Mouse (Mus musculus) intestine, embryonic 14.5 days (tissue): ENCODE data around the gene Olfr476. TPM values are rescaled to one million over a fixed set of nuclear protein-coding genes. Genes with fewer than 3 reads are reported as not detected.
"Not testable (repeated sequence)": the region's sequence is repeated elsewhere in the genome, so short reads cannot be mapped to it uniquely, and the experiment has no call there.

ENCODE experiments used
- ATAC-seq: fragments of 200-750 bp; cut with Nextera tagmentation; replicated peaks from 2 replicates; pipeline ENCODE4 v1.8.0; 2017; ENCODE audit warnings: low read depth, moderate number of reproducible peaks, moderate TSS enrichment, moderate library complexity; ENCODE audit not compliant: low FRiP score, low TSS enrichment
- DNase-seq: peaks from one replicate; pipeline ENCODE4 v3.0.0-alpha.2; 2018; ENCODE audit warnings: low spot score
- H3K27ac ChIP-seq: fragments of 300-500 bp; sonication (generic); 2 replicates; pipeline ENCODE4 v1.5.1; 2014; ENCODE audit warnings: low read depth, mild to moderate bottlenecking, control low read depth
- H3K27me3 ChIP-seq: fragments of 300-500 bp; sonication (generic); replicated peaks from 2 replicates; pipeline ENCODE4 v1.6.1; 2014; ENCODE audit warnings: low read length, control low read depth; ENCODE audit not compliant: control insufficient read depth, insufficient read depth
- H3K36me3 ChIP-seq: fragments of 300-500 bp; sonication (generic); 2 replicates; pipeline ENCODE4 v1.6.1; 2014; ENCODE audit warnings: low read length, control low read depth; ENCODE audit not compliant: control insufficient read depth, insufficient read depth
- H3K4me1 ChIP-seq: fragments of 300-500 bp; sonication (generic); replicated peaks from 2 replicates; pipeline ENCODE4 v1.6.1; 2014; ENCODE audit warnings: low read length, control low read depth, mixed read lengths; ENCODE audit not compliant: control insufficient read depth, insufficient read depth
- H3K4me2 ChIP-seq: fragments of 300-500 bp; sonication (generic); 2 replicates; pipeline ENCODE4 v1.6.1; 2014; ENCODE audit warnings: low read length
- H3K4me3 ChIP-seq: fragments of 300-500 bp; sonication (generic); 2 replicates; pipeline ENCODE4 v1.5.1; 2014; ENCODE audit warnings: low read depth, low read length, control low read depth, mixed read lengths
- H3K9ac ChIP-seq: fragments of 300-500 bp; sonication (generic); 2 replicates; pipeline ENCODE4 v1.6.1; 2014; ENCODE audit warnings: mild to moderate bottlenecking, low read length
- H3K9me3 ChIP-seq: fragments of 300-500 bp; sonication (generic); 2 replicates; pipeline ENCODE4 v1.6.1; 2016; ENCODE audit warnings: low read length, control low read depth; ENCODE audit not compliant: control insufficient read depth
- WGBS: fragments of 180-500 bp; shearing (Covaris S2); extraction: QIAGEN DNeasy Blood & Tissue Kit; methylation state at CpG from one replicate; pipeline ENCODE4 v1.1.7; 2014; 5-methylcytosine and 5-hydroxymethylcytosine counted together
- polyA plus RNA-seq: library from polyadenylated mRNA; unstranded; fragments of >200 nt; fragmentation: Nextera tagmentation; extraction: Ambion mirVana; gene quantifications from 2 replicates; pipeline ENCODE4 v1.2.1, GENCODE M21; 2014

The Olfr476 gene
- polyA plus RNA-seq = not detected in 2 replicates

- H3K9ac ChIP-seq = no peak within 1 kb of the TSS
- 55% methylated on average over 1 of the region's 1 CpGs for WGBS
- H3K4me1 ChIP-seq = no peaks in the 10 kb centered on the region
- no peaks in the 10 kb centered on the region for H3K9me3 ChIP-seq
- ATAC-seq (no peak), DNase-seq (no peak)
- H3K4me2 ChIP-seq = no peak within 1 kb of the TSS
- H3K27ac ChIP-seq = no peak within 1 kb of the TSS
- H3K27me3 ChIP-seq = no peaks in the 10 kb centered on the region
- no peak within 1 kb of the TSS for H3K4me3 ChIP-seq
- no peaks in the 10 kb centered on the region for H3K36me3 ChIP-seq
Measured at GRCm38 (mm10) chr7:107964503-107964902, at the start of gene Olfr476. Gene Olfr476, plus strand, starts transcription at chr7:107964803.

GRCm38 (mm10) chr7:107930146-107930545 lies 34.5 kb upstream of the Olfr476 start, which contains the start of gene Olfr473:
Gene Olfr473, plus strand, starts transcription at chr7:107930446.
- no peak within 1 kb of the TSS for H3K27ac ChIP-seq
- H3K9ac ChIP-seq = no peak within 1 kb of the TSS

GRCm38 (mm10) chr7:107952539-107952938 lies 12.1 kb upstream of the Olfr476 start:
- ATAC-seq, H3K4me3 ChIP-seq, H3K4me1 ChIP-seq, H3K4me2 ChIP-seq, H3K9me3 ChIP-seq, H3K36me3 ChIP-seq, H3K27ac ChIP-seq, DNase-seq, H3K9ac ChIP-seq, H3K27me3 ChIP-seq: not testable (repeated sequence)
- 91% methylated on average over 12 of the region's 12 CpGs for WGBS

More at GRCm38 (mm10) chr7:107930146-107930545, 34.5 kb upstream of the Olfr476 start, which contains the start of gene Olfr473:
- ATAC-seq (no peak), DNase-seq (no peak)
- Histone ChIP-seq H3K36me3 (no peaks in the 10 kb centered on the region), H3K4me2 (no peak within 1 kb of the TSS), H3K9me3 (no peaks in the 10 kb centered on the region), H3K4me3 (no peak within 1 kb of the TSS), H3K27me3 (no peaks in the 10 kb centered on the region), H3K4me1 (no peaks in the 10 kb centered on the region)
- 89% methylated on average over 1 of the region's 1 CpGs for WGBS

GRCm38 (mm10) chr7:107954343-107954742 lies 10.3 kb upstream of the Olfr476 start, which contains the start of gene Olfr474:
Gene Olfr474, plus strand, starts transcription at chr7:107954643.
- WGBS = 94% methylated on average over 1 of the region's 1 CpGs
- H3K9ac ChIP-seq = no peak within 1 kb of the TSS
- no peak within 1 kb of the TSS for H3K27ac ChIP-seq
- ATAC-seq (no peak), DNase-seq (no peak)
- no peaks in the 10 kb centered on the region for H3K9me3 ChIP-seq
- H3K4me2 ChIP-seq = no peak within 1 kb of the TSS
- H3K27me3 ChIP-seq = no peaks in the 10 kb centered on the region
- no peaks in the 10 kb centered on the region for H3K36me3 ChIP-seq
- H3K4me3 ChIP-seq = no peak within 1 kb of the TSS
- no peaks in the 10 kb centered on the region for H3K4me1 ChIP-seq

GRCm38 (mm10) chr7:107986393-107986792 lies 21.8 kb downstream of the Olfr476 start, which contains the start of gene Olfr477:
Gene Olfr477, plus strand, starts transcription at chr7:107986693.
- Histone ChIP-seq H3K27ac (no peak within 1 kb of the TSS), H3K4me3 (no peak within 1 kb of the TSS), H3K27me3 (no peaks in the 10 kb centered on the region), H3K9ac (no peak within 1 kb of the TSS), H3K9me3 (no peaks in the 10 kb centered on the region), H3K4me2 (no peak within 1 kb of the TSS), H3K36me3 (no peaks in the 10 kb centered on the region), H3K4me1 (no peaks in the 10 kb centered on the region)
- DNase-seq (no peak), ATAC-seq (no peak)
- WGBS = 74% methylated on average over 2 of the region's 2 CpGs

GRCm38 (mm10) chr7:108014256-108014655 lies 49.7 kb downstream of the Olfr476 start:
- not testable (repeated sequence) for H3K36me3 ChIP-seq, H3K9ac ChIP-seq, H3K9me3 ChIP-seq, H3K4me1 ChIP-seq, H3K4me2 ChIP-seq, ATAC-seq, H3K27me3 ChIP-seq, DNase-seq, H3K27ac ChIP-seq, H3K4me3 ChIP-seq

Other genes starting within 250 kb of the Olfr476 start
- 0.31 and 0.40 TPM in 2 replicates for gene Cyb5r2, start 206.8 kb upstream of the Olfr476 start, polyA plus RNA-seq
- gene Ovch2, start 163.6 kb upstream of the Olfr476 start, polyA plus RNA-seq = not detected in 2 replicates
- gene Olfr467, start 152.5 kb upstream of the Olfr476 start, polyA plus RNA-seq = not detected in 2 replicates
- gene Olfr469, start 139.3 kb upstream of the Olfr476 start, polyA plus RNA-seq = not detected in 2 replicates
- gene Olfr470, start 117.3 kb upstream of the Olfr476 start, polyA plus RNA-seq = not detected in 2 replicates
- not detected in 2 replicates for gene Olfr472, start 66.9 kb upstream of the Olfr476 start, polyA plus RNA-seq
- gene Olfr473, start 34.4 kb upstream of the Olfr476 start, polyA plus RNA-seq = not detected in 2 replicates
- not detected in 2 replicates for gene Olfr474, start 10.2 kb upstream of the Olfr476 start, polyA plus RNA-seq
- not detected in 2 replicates for gene Olfr477, start 21.9 kb downstream of the Olfr476 start, polyA plus RNA-seq
- not detected in 2 replicates for gene Olfr478, start 69.2 kb downstream of the Olfr476 start, polyA plus RNA-seq
- not detected in 2 replicates for gene Olfr479, start 85.9 kb downstream of the Olfr476 start, polyA plus RNA-seq
- gene Olfr480, start 102.5 kb downstream of the Olfr476 start, polyA plus RNA-seq = not detected in 2 replicates
- not detected in 2 replicates for gene Olfr481, start 115.1 kb downstream of the Olfr476 start, polyA plus RNA-seq
- not detected in 2 replicates for gene Olfr482, start 132.8 kb downstream of the Olfr476 start, polyA plus RNA-seq
- gene Olfr483, start 136.0 kb downstream of the Olfr476 start, polyA plus RNA-seq = not detected in 2 replicates
- not detected in 2 replicates for gene Olfr484, start 162.6 kb downstream of the Olfr476 start, polyA plus RNA-seq
- not detected in 2 replicates for gene Olfr485, start 195.1 kb downstream of the Olfr476 start, polyA plus RNA-seq
- not detected in 2 replicates for gene Olfr486, start 207.9 kb downstream of the Olfr476 start, polyA plus RNA-seq
- gene Olfr487, start 249.8 kb downstream of the Olfr476 start, polyA plus RNA-seq = not detected in 2 replicates